Mouse (Mus musculus): ENCODE measurements around the gene Rdh16f2. TPM values are rescaled to one million over a fixed set of nuclear protein-coding genes. Genes with fewer than 3 reads are reported as not detected.
"Not testable (repeated sequence)": the region's sequence is repeated elsewhere in the genome, so short reads cannot be mapped to it uniquely, and the experiment has no call there.

Gene Rdh16f2
- polyA plus RNA-seq (2015; fragmentation: Nextera tagmentation; extraction: Ambion mirVana), result not detected in 2 replicates

- H3K27ac ChIP-seq (ENCODE audit: low read depth, low read length), result no peak within 1 kb of the TSS
- no peak within 1 kb of the TSS for H3K4me2 ChIP-seq (ENCODE audit: low read length)
- H3K4me3 ChIP-seq (ENCODE audit: low read length), result no peak within 1 kb of the TSS
- H3K36me3 ChIP-seq (ENCODE audit: control insufficient read depth, insufficient read depth, low read length), result no peaks in the 10 kb centered on the region
- H3K4me1 ChIP-seq (ENCODE audit: control insufficient read depth, insufficient read depth, low read depth, low read length), result no peaks in the 10 kb centered on the region
- 96% methylated on average over 3 of the region's 3 CpGs for WGBS
- no peak for ATAC-seq
- no peaks in the 10 kb centered on the region for H3K27me3 ChIP-seq (replicated peaks; ENCODE audit: control insufficient read depth, insufficient read depth, low read length)
- H3K9ac ChIP-seq (ENCODE audit: low read depth, low read length), result no peak within 1 kb of the TSS
- no peaks in the 10 kb centered on the region; the same call in 1 of the 2 replicates for H3K9me3 ChIP-seq (ENCODE audit: control insufficient read depth, low read length)
These were observed at the start of gene Rdh16f2 for GRCm38 (mm10) chr10:127866232-127866631. Rdh16f2 (plus strand) TSS chr10:127866474.

- H3K27me3 ChIP-seq (replicated peaks; ENCODE audit: control insufficient read depth, insufficient read depth, low read length); ATAC-seq; H3K27ac ChIP-seq (ENCODE audit: low read depth, low read length): not testable (repeated sequence)
These were observed 48.9 kb upstream of the Rdh16f2 start for GRCm38 (mm10) chr10:127817268-127817910.

GRCm38 (mm10) chr10:127821806-127822205 lies 44.5 kb upstream of the Rdh16f2 start:
- H3K27me3 ChIP-seq (replicated peaks; ENCODE audit: control insufficient read depth, insufficient read depth, low read length); H3K36me3 ChIP-seq (ENCODE audit: control insufficient read depth, insufficient read depth, low read length); H3K4me1 ChIP-seq (ENCODE audit: control insufficient read depth, insufficient read depth, low read depth, low read length); H3K27ac ChIP-seq (ENCODE audit: low read depth, low read length); ATAC-seq; H3K9ac ChIP-seq (ENCODE audit: low read depth, low read length); H3K4me2 ChIP-seq (ENCODE audit: low read length); H3K9me3 ChIP-seq (ENCODE audit: control insufficient read depth, low read length); H3K4me3 ChIP-seq (ENCODE audit: low read length): not testable (repeated sequence)
- 89% methylated on average over 2 of the region's 2 CpGs for WGBS

More at GRCm38 (mm10) chr10:127817268-127817910, 48.9 kb upstream of the Rdh16f2 start:
- 74% methylated on average over 4 of the region's 4 CpGs for WGBS
- H3K4me1 ChIP-seq (ENCODE audit: control insufficient read depth, insufficient read depth, low read depth, low read length); H3K4me2 ChIP-seq (ENCODE audit: low read length); H3K9ac ChIP-seq (ENCODE audit: low read depth, low read length); H3K4me3 ChIP-seq (ENCODE audit: low read length); H3K36me3 ChIP-seq (ENCODE audit: control insufficient read depth, insufficient read depth, low read length); H3K9me3 ChIP-seq (ENCODE audit: control insufficient read depth, low read length): not testable (repeated sequence)

GRCm38 (mm10) chr10:127825386-127825785 lies 40.9 kb upstream of the Rdh16f2 start:
- no peak overlapping the region for H3K27ac ChIP-seq (ENCODE audit: low read depth, low read length)
- no peak for ATAC-seq
- WGBS, result 83% methylated on average over 6 of the region's 6 CpGs
- H3K9ac ChIP-seq (ENCODE audit: low read depth, low read length), result no peak overlapping the region
- no peaks in the 10 kb centered on the region for H3K36me3 ChIP-seq (ENCODE audit: control insufficient read depth, insufficient read depth, low read length)
- no peaks in the 10 kb centered on the region for H3K4me1 ChIP-seq (ENCODE audit: control insufficient read depth, insufficient read depth, low read depth, low read length)
- H3K9me3 ChIP-seq (ENCODE audit: control insufficient read depth, low read length), result peaks cover 3% of the 10 kb centered on the region
- no peak overlapping the region for H3K4me2 ChIP-seq (ENCODE audit: low read length)
- H3K27me3 ChIP-seq (replicated peaks; ENCODE audit: control insufficient read depth, insufficient read depth, low read length), result no peaks in the 10 kb centered on the region
- no peak overlapping the region for H3K4me3 ChIP-seq (ENCODE audit: low read length)

GRCm38 (mm10) chr10:127829121-127829520 lies 37.2 kb upstream of the Rdh16f2 start:
- 80% methylated on average over 3 of the region's 3 CpGs for WGBS
- no peak overlapping the region for H3K4me2 ChIP-seq (ENCODE audit: low read length)

GRCm38 (mm10) chr10:127834186-127834585 lies 32.1 kb upstream of the Rdh16f2 start:
- not testable (repeated sequence) for H3K9ac ChIP-seq (ENCODE audit: low read depth, low read length); H3K27ac ChIP-seq (ENCODE audit: low read depth, low read length); H3K36me3 ChIP-seq (ENCODE audit: control insufficient read depth, insufficient read depth, low read length); H3K27me3 ChIP-seq (replicated peaks; ENCODE audit: control insufficient read depth, insufficient read depth, low read length); H3K4me3 ChIP-seq (ENCODE audit: low read length); H3K9me3 ChIP-seq (ENCODE audit: control insufficient read depth, low read length); ATAC-seq; H3K4me1 ChIP-seq (ENCODE audit: control insufficient read depth, insufficient read depth, low read depth, low read length); H3K4me2 ChIP-seq (ENCODE audit: low read length)
- WGBS, result 94% methylated on average over 1 of the region's 1 CpGs

More at GRCm38 (mm10) chr10:127829121-127829520, 37.2 kb upstream of the Rdh16f2 start:
- no peak for ATAC-seq
- Histone ChIP-seq H3K9ac (ENCODE audit: low read depth, low read length) (no peak overlapping the region), H3K27ac (ENCODE audit: low read depth, low read length) (no peak overlapping the region), H3K9me3 (ENCODE audit: control insufficient read depth, low read length) (no peaks in the 10 kb centered on the region), H3K36me3 (ENCODE audit: control insufficient read depth, insufficient read depth, low read length) (no peaks in the 10 kb centered on the region), H3K27me3 (replicated peaks; ENCODE audit: control insufficient read depth, insufficient read depth, low read length) (no peaks in the 10 kb centered on the region), H3K4me1 (ENCODE audit: control insufficient read depth, insufficient read depth, low read depth, low read length) (no peaks in the 10 kb centered on the region), H3K4me3 (ENCODE audit: low read length) (no peak overlapping the region)

- H3K36me3 ChIP-seq (ENCODE audit: control insufficient read depth, insufficient read depth, low read length), result no peaks in the 10 kb centered on the region
- 82% methylated on average over 5 of the region's 5 CpGs for WGBS
- H3K27me3 ChIP-seq (replicated peaks; ENCODE audit: control insufficient read depth, insufficient read depth, low read length), result no peaks in the 10 kb centered on the region
- no peak for ATAC-seq
- H3K9me3 ChIP-seq (ENCODE audit: control insufficient read depth, low read length), result no peaks in the 10 kb centered on the region
- no peak overlapping the region for H3K4me3 ChIP-seq (ENCODE audit: low read length)
- no peak overlapping the region for H3K4me2 ChIP-seq (ENCODE audit: low read length)
- no peaks in the 10 kb centered on the region for H3K4me1 ChIP-seq (ENCODE audit: control insufficient read depth, insufficient read depth, low read depth, low read length)
- no peak overlapping the region for H3K9ac ChIP-seq (ENCODE audit: low read depth, low read length)
- no peak overlapping the region for H3K27ac ChIP-seq (ENCODE audit: low read depth, low read length)
These were observed 31.0 kb upstream of the Rdh16f2 start for GRCm38 (mm10) chr10:127835292-127835691.

- H3K4me2 ChIP-seq (ENCODE audit: low read length); H3K4me1 ChIP-seq (ENCODE audit: control insufficient read depth, insufficient read depth, low read depth, low read length); H3K27me3 ChIP-seq (replicated peaks; ENCODE audit: control insufficient read depth, insufficient read depth, low read length); H3K27ac ChIP-seq (ENCODE audit: low read depth, low read length); H3K4me3 ChIP-seq (ENCODE audit: low read length); H3K9me3 ChIP-seq (ENCODE audit: control insufficient read depth, low read length); H3K36me3 ChIP-seq (ENCODE audit: control insufficient read depth, insufficient read depth, low read length); H3K9ac ChIP-seq (ENCODE audit: low read depth, low read length); ATAC-seq: not testable (repeated sequence)
- WGBS, result 96% methylated on average over 5 of the region's 5 CpGs
These were observed 28.5 kb upstream of the Rdh16f2 start for GRCm38 (mm10) chr10:127837793-127838192.

- Histone ChIP-seq H3K4me1 (ENCODE audit: control insufficient read depth, insufficient read depth, low read depth, low read length) (no peaks in the 10 kb centered on the region), H3K9ac (ENCODE audit: low read depth, low read length) (no peak overlapping the region), H3K36me3 (ENCODE audit: control insufficient read depth, insufficient read depth, low read length) (no peaks in the 10 kb centered on the region), H3K27ac (ENCODE audit: low read depth, low read length) (no peak overlapping the region), H3K27me3 (replicated peaks; ENCODE audit: control insufficient read depth, insufficient read depth, low read length) (no peaks in the 10 kb centered on the region), H3K4me3 (ENCODE audit: low read length) (no peak overlapping the region), H3K9me3 (ENCODE audit: control insufficient read depth, low read length) (no peaks in the 10 kb centered on the region), H3K4me2 (ENCODE audit: low read length) (no peak overlapping the region)
- WGBS, result 92% methylated on average over 2 of the region's 2 CpGs
- no peak for ATAC-seq
These were observed 27.7 kb upstream of the Rdh16f2 start for GRCm38 (mm10) chr10:127838539-127838938.

All from hindbrain, embryonic 16.5 days (tissue).